Mouse (Mus musculus) MN1 (cell line): ENCODE measurements around the gene Rasd1.

Source experiments
- DNase-seq: peaks from one replicate; pipeline ENCODE4 v3.0.0-alpha.2; 2016; ENCODE audit warnings: low spot score

Rasd1 gene

GRCm38 (mm10) chr11:59964818-59965217 lies at the start of gene Rasd1:
Rasd1 (minus strand) TSS chr11:59964944.
- no peak for DNase-seq

GRCm38 (mm10) chr11:60011516-60011915 lies 46.8 kb upstream of the Rasd1 start:
- no peak for DNase-seq

- DNase-seq: no peak
These were observed 44.7 kb upstream of the Rasd1 start for GRCm38 (mm10) chr11:60009451-60009850.

GRCm38 (mm10) chr11:60005866-60006265 lies 41.1 kb upstream of the Rasd1 start:
- no peak for DNase-seq

- DNase-seq: no peak
These were observed 40.0 kb upstream of the Rasd1 start for GRCm38 (mm10) chr11:60004716-60005115.

GRCm38 (mm10) chr11:60003811-60004210 lies 39.1 kb upstream of the Rasd1 start:
- no peak for DNase-seq

GRCm38 (mm10) chr11:60001231-60001980 lies 36.7 kb upstream of the Rasd1 start:
- no peak for DNase-seq

GRCm38 (mm10) chr11:59994318-59994717 lies 29.6 kb upstream of the Rasd1 start:
- DNase-seq: no peak

GRCm38 (mm10) chr11:59991365-59991764 lies 26.6 kb upstream of the Rasd1 start:
- DNase-seq: no peak

GRCm38 (mm10) chr11:59989406-59989805 lies 24.7 kb upstream of the Rasd1 start:
- DNase-seq: no peak

- no peak for DNase-seq
These were observed 13.1 kb upstream of the Rasd1 start for GRCm38 (mm10) chr11:59977831-59978230.

GRCm38 (mm10) chr11:59975241-59975640 lies 10.5 kb upstream of the Rasd1 start:
- DNase-seq: no peak

- no peak for DNase-seq
These were observed 8.6 kb upstream of the Rasd1 start for GRCm38 (mm10) chr11:59973389-59973788.

- no peak for DNase-seq
These were observed 6.9 kb upstream of the Rasd1 start for GRCm38 (mm10) chr11:59971691-59972090.

GRCm38 (mm10) chr11:59970780-59971179 lies 6.0 kb upstream of the Rasd1 start:
- DNase-seq: no peak

- no peak for DNase-seq
These were observed 3.0 kb upstream of the Rasd1 start for GRCm38 (mm10) chr11:59967765-59968164.

GRCm38 (mm10) chr11:59966102-59966483 lies 1.3 kb upstream of the Rasd1 start:
- DNase-seq: no peak

GRCm38 (mm10) chr11:59965227-59966101 lies 720 bp upstream of the Rasd1 start:
- peak; percentile 59 for DNase-seq

- DNase-seq: no peak
These were observed 483 bp downstream of the Rasd1 start for GRCm38 (mm10) chr11:59964163-59964758.

- DNase-seq: no peak
These were observed 1.2 kb downstream of the Rasd1 start for GRCm38 (mm10) chr11:59963364-59964162.

- no peak for DNase-seq
These were observed 2.2 kb downstream of the Rasd1 start for GRCm38 (mm10) chr11:59962590-59962989.

- no peak for DNase-seq
These were observed 3.3 kb downstream of the Rasd1 start for GRCm38 (mm10) chr11:59961338-59961875.
